Mouse (Mus musculus): ENCODE data around the gene Cyp2u1. TPM values are rescaled to one million over a fixed set of nuclear protein-coding genes. Genes with fewer than 3 reads are reported as not detected.

Cyp2u1 gene
- polyA plus RNA-seq, 1 experiment from 2014 or later: 1.4 TPM

DNA sequence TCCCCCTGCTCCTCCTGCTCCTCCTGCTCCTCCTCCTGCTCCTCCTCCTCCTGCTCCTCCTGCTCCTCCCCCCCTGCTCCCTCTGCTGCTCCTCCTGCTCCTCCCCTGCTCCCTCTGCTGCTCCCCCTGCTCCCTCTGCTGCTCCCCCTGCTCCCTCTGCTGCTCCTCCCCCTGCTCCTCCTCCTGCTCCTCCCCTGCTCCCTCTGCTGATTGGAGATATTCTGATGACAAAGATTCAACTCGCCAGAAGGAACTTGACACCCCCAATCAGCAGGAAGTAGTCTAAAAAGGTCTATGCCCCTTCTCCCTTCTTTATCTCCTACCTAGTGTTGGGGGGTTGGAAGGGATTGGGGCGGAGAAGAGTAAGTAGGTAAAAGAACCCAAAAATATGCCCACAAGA, 15.2 kb upstream of the Cyp2u1 start:
- Histone ChIP-seq H3K36me3 (replicated peaks; ENCODE audit: control insufficient read depth, insufficient read depth, low read depth, low read length) (no peaks in the 10 kb centered on the region), H3K9ac (replicated peaks; ENCODE audit: low read length) (no peak overlapping the region), H3K27me3 (ENCODE audit: control insufficient read depth, insufficient read depth, low read length) (no peaks in the 10 kb centered on the region), H3K9me3 (replicated peaks; ENCODE audit: control insufficient read depth, low read length) (no peaks in the 10 kb centered on the region), H3K4me1 (ENCODE audit: control insufficient read depth, insufficient read depth, low read length) (no peaks in the 10 kb centered on the region), H3K27ac (replicated peaks; ENCODE audit: low read depth, low read length) (no peak overlapping the region), H3K4me3 (ENCODE audit: low read depth, low read length) (no peak overlapping the region), H3K4me2 (ENCODE audit: low read depth, low read length) (no peak overlapping the region)
- 53% methylated on average over 2 of the region's 2 CpGs for WGBS
- ATAC-seq (replicated peaks; ENCODE audit: insufficient number of reproducible peaks, low FRiP score, low TSS enrichment, low read depth): no peak
- DNase-seq (ENCODE audit: low spot score): no peak

DNA sequence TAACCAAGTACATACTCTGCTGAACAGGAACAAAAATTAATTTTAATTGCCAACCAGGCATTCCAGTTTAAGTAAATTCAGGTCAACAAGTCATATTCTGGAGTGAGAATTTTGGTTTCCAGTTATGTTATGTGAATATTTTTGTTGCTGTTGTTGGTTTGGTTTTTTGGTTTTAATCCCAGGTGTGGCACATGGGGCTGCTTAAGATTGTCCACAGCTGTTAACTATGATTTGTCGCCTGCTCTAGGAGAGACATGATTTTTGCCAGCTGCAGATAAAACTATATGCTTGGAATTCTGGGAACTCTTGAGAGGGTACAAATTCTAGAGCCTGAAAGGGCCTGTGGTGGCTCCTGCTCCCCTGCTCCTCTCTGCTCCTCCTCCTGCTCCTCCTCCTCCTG, 14.1 kb upstream of the Cyp2u1 start:
- Histone ChIP-seq H3K4me3 (ENCODE audit: low read depth, low read length) (no peak overlapping the region), H3K4me2 (ENCODE audit: low read depth, low read length) (no peak overlapping the region), H3K27me3 (ENCODE audit: control insufficient read depth, insufficient read depth, low read length) (no peaks in the 10 kb centered on the region), H3K9ac (replicated peaks; ENCODE audit: low read length) (no peak overlapping the region), H3K36me3 (replicated peaks; ENCODE audit: control insufficient read depth, insufficient read depth, low read depth, low read length) (no peaks in the 10 kb centered on the region), H3K9me3 (replicated peaks; ENCODE audit: control insufficient read depth, low read length) (no peaks in the 10 kb centered on the region), H3K27ac (replicated peaks; ENCODE audit: low read depth, low read length) (no peak overlapping the region), H3K4me1 (ENCODE audit: control insufficient read depth, insufficient read depth, low read length) (no peaks in the 10 kb centered on the region)
- ATAC-seq (replicated peaks; ENCODE audit: insufficient number of reproducible peaks, low FRiP score, low TSS enrichment, low read depth) (no peak), DNase-seq (ENCODE audit: low spot score) (no peak)
- WGBS: 67% methylated on average over 1 of the region's 1 CpGs

GRCm38 (mm10) chr3:131315957-131316510, 13.0 kb upstream of the Cyp2u1 start:
- no peak overlapping the region for H3K4me3 ChIP-seq (ENCODE audit: low read depth, low read length)
- ATAC-seq (replicated peaks; ENCODE audit: insufficient number of reproducible peaks, low FRiP score, low TSS enrichment, low read depth) (0 out of 2 replicates have a peak, but pooled peaks have one; percentile 34), DNase-seq (ENCODE audit: low spot score) (no peak)
- H3K9me3 ChIP-seq (replicated peaks; ENCODE audit: control insufficient read depth, low read length): no peaks in the 10 kb centered on the region
- no peaks in the 10 kb centered on the region for H3K27me3 ChIP-seq (ENCODE audit: control insufficient read depth, insufficient read depth, low read length)
- no peak overlapping the region for H3K27ac ChIP-seq (replicated peaks; ENCODE audit: low read depth, low read length)
- H3K4me2 ChIP-seq (ENCODE audit: low read depth, low read length): no peak overlapping the region
- no peak overlapping the region for H3K9ac ChIP-seq (replicated peaks; ENCODE audit: low read length)
- no peaks in the 10 kb centered on the region for H3K36me3 ChIP-seq (replicated peaks; ENCODE audit: control insufficient read depth, insufficient read depth, low read depth, low read length)
- WGBS: 38% methylated on average over 4 of the region's 4 CpGs
- H3K4me1 ChIP-seq (ENCODE audit: control insufficient read depth, insufficient read depth, low read length): no peaks in the 10 kb centered on the region

DNA sequence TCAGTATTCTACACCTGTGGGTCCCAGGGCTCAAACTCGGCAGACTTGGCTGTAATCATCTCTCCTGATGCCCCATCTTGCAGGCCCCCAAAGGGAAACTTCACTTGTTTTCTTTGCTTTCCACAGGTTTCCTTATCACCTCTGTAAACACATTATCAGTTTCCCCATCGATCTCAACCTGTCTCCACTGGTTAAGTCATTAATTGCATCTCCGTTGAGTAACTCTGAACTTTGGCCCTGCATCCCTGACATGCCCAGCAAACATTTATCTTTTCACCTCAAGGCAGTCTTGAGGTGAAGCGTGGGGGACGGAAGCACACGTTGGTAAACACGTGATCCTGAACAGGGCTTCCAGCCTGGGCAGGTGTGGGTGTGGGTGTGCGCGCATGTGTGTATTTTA, 9.3 kb upstream of the Cyp2u1 start:
- DNase-seq (ENCODE audit: low spot score): no peak
- Histone ChIP-seq H3K4me3 (ENCODE audit: low read depth, low read length) (no peak overlapping the region), H3K27me3 (ENCODE audit: control insufficient read depth, insufficient read depth, low read length) (no peaks in the 10 kb centered on the region), H3K4me2 (ENCODE audit: low read depth, low read length) (no peak overlapping the region), H3K36me3 (replicated peaks; ENCODE audit: control insufficient read depth, insufficient read depth, low read depth, low read length) (no peaks in the 10 kb centered on the region), H3K9ac (replicated peaks; ENCODE audit: low read length) (no peak overlapping the region), H3K4me1 (ENCODE audit: control insufficient read depth, insufficient read depth, low read length) (no peaks in the 10 kb centered on the region), H3K27ac (replicated peaks; ENCODE audit: low read depth, low read length) (no peak overlapping the region), H3K9me3 (replicated peaks; ENCODE audit: control insufficient read depth, low read length) (no peaks in the 10 kb centered on the region)
- WGBS: 87% methylated on average over 9 of the region's 9 CpGs
- no peak for ATAC-seq (replicated peaks; ENCODE audit: insufficient number of reproducible peaks, low FRiP score, low TSS enrichment, low read depth)

GRCm38 (mm10) chr3:131310572-131310971, 7.5 kb upstream of the Cyp2u1 start:
- 83% methylated on average over 4 of the region's 4 CpGs for WGBS
- Histone ChIP-seq H3K27me3 (ENCODE audit: control insufficient read depth, insufficient read depth, low read length) (no peaks in the 10 kb centered on the region), H3K9me3 (replicated peaks; ENCODE audit: control insufficient read depth, low read length) (no peaks in the 10 kb centered on the region), H3K9ac (replicated peaks; ENCODE audit: low read length) (no peak overlapping the region), H3K36me3 (replicated peaks; ENCODE audit: control insufficient read depth, insufficient read depth, low read depth, low read length) (no peaks in the 10 kb centered on the region), H3K4me1 (ENCODE audit: control insufficient read depth, insufficient read depth, low read length) (no peaks in the 10 kb centered on the region), H3K4me3 (ENCODE audit: low read depth, low read length) (no peak overlapping the region), H3K4me2 (ENCODE audit: low read depth, low read length) (no peak overlapping the region), H3K27ac (replicated peaks; ENCODE audit: low read depth, low read length) (no peak overlapping the region)
- ATAC-seq (replicated peaks; ENCODE audit: insufficient number of reproducible peaks, low FRiP score, low TSS enrichment, low read depth) (no peak), DNase-seq (ENCODE audit: low spot score) (no peak)

- Histone ChIP-seq H3K9me3 (replicated peaks; ENCODE audit: control insufficient read depth, low read length) (no peaks in the 10 kb centered on the region), H3K27me3 (ENCODE audit: control insufficient read depth, insufficient read depth, low read length) (no peaks in the 10 kb centered on the region), H3K4me2 (ENCODE audit: low read depth, low read length) (no peak overlapping the region), H3K4me3 (ENCODE audit: low read depth, low read length) (no peak overlapping the region), H3K4me1 (ENCODE audit: control insufficient read depth, insufficient read depth, low read length) (no peaks in the 10 kb centered on the region), H3K36me3 (replicated peaks; ENCODE audit: control insufficient read depth, insufficient read depth, low read depth, low read length) (no peaks in the 10 kb centered on the region), H3K27ac (replicated peaks; ENCODE audit: low read depth, low read length) (no peak overlapping the region), H3K9ac (replicated peaks; ENCODE audit: low read length) (no peak overlapping the region)
- ATAC-seq (replicated peaks; ENCODE audit: insufficient number of reproducible peaks, low FRiP score, low TSS enrichment, low read depth) (no peak), DNase-seq (ENCODE audit: low spot score) (no peak)
- WGBS: 89% methylated on average over 3 of the region's 3 CpGs
Measured at GRCm38 (mm10) chr3:131307811-131308210, 4.8 kb upstream of the Cyp2u1 start.

DNA sequence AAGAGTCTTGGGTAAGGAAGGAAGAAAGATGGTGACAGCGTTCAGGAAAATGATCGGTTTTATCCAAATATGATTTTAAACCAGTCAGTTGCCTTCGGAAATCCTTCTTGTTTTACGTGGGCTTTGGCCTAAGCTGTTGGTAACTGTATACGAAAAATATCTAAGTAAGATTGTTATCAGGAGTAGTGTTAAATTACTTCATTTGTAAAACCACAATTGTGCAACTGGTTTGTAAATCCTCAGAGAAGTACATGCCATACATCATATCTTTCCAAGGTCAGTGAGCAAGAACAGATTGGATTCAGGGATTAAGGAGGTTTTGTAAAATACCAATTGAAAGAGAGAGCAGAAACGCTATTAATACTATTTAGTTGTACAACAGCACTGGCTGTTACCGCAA, 3.2 kb upstream of the Cyp2u1 start:
- H3K4me1 ChIP-seq (ENCODE audit: control insufficient read depth, insufficient read depth, low read length): no peaks in the 10 kb centered on the region

DNA sequence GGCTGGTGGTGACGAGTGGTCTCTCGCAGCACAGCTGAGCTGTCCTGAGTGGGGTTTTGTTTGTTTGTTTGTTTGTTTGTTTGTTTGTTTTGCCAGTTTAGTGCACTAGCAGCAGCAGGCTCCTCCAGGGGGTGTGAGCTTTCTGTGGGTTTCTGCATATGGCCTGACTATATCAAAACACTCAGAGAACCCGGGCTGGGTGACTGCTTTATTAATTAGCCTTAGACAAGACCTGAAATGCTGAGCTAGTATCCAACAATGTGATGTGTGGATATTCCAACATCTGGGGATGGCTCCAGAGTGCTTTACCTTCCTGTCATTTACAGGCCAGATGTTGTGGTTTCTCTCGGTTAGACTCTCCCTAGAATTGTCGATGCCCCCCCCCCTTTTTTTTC, 290 bp upstream of the Cyp2u1 start:
- no peaks in the 10 kb centered on the region for H3K27me3 ChIP-seq (ENCODE audit: control insufficient read depth, insufficient read depth, low read length)
- peak overlapping the region; percentile 77 for H3K4me3 ChIP-seq (ENCODE audit: low read depth, low read length)
- H3K4me1 ChIP-seq (ENCODE audit: control insufficient read depth, insufficient read depth, low read length): no peaks in the 10 kb centered on the region
- DNase-seq (ENCODE audit: low spot score) (no peak), ATAC-seq (replicated peaks; ENCODE audit: insufficient number of reproducible peaks, low FRiP score, low TSS enrichment, low read depth) (no peak)
- H3K9ac ChIP-seq (replicated peaks; ENCODE audit: low read length): peak overlapping the region; percentile 47
- H3K27ac ChIP-seq (replicated peaks; ENCODE audit: low read depth, low read length): no peak overlapping the region
- no peaks in the 10 kb centered on the region for H3K9me3 ChIP-seq (replicated peaks; ENCODE audit: control insufficient read depth, low read length)
- WGBS: 25% methylated on average over 5 of the region's 5 CpGs
- peak overlapping the region; percentile 95 for H3K4me2 ChIP-seq (ENCODE audit: low read depth, low read length)
- H3K36me3 ChIP-seq (replicated peaks; ENCODE audit: control insufficient read depth, insufficient read depth, low read depth, low read length): no peaks in the 10 kb centered on the region

More for the DNA sequence above, 3.2 kb upstream of the Cyp2u1 start:
- Histone ChIP-seq H3K27me3 (ENCODE audit: control insufficient read depth, insufficient read depth, low read length) (no peaks in the 10 kb centered on the region), H3K9ac (replicated peaks; ENCODE audit: low read length) (no peak overlapping the region), H3K4me2 (ENCODE audit: low read depth, low read length) (no peak overlapping the region), H3K4me3 (ENCODE audit: low read depth, low read length) (no peak overlapping the region), H3K9me3 (replicated peaks; ENCODE audit: control insufficient read depth, low read length) (no peaks in the 10 kb centered on the region), H3K27ac (replicated peaks; ENCODE audit: low read depth, low read length) (no peak overlapping the region), H3K36me3 (replicated peaks; ENCODE audit: control insufficient read depth, insufficient read depth, low read depth, low read length) (no peaks in the 10 kb centered on the region)
- DNase-seq (ENCODE audit: low spot score) (no peak), ATAC-seq (replicated peaks; ENCODE audit: insufficient number of reproducible peaks, low FRiP score, low TSS enrichment, low read depth) (no peak)
- 82% methylated on average over 7 of the region's 7 CpGs for WGBS

All from embryonic facial prominence, embryonic 11.5 days (tissue).